Mouse (Mus musculus) cerebellum, postnatal 14 days (tissue): Measurements from ENCODE around the gene Vmn2r107.

ENCODE experiments used
- DNase-seq, 2 experiments: peaks; one replicate each; pipeline ENCODE4 v3.0.0; 2021; ENCODE audit warnings: mixed read lengths in 2 of 2

The Vmn2r107 gene

GRCm38 (mm10) chr17:20344942-20345341 is at the start of gene Vmn2r107:
Gene Vmn2r107, plus strand, starts transcription at chr17:20345242.
- DNase-seq, result no peak

- DNase-seq, result no peak
These were observed 39.3 kb upstream of the Vmn2r107 start for GRCm38 (mm10) chr17:20305790-20306189.

- no peak for DNase-seq
These were observed 54.1 kb downstream of the Vmn2r107 start for GRCm38 (mm10) chr17:20399105-20399504.

- DNase-seq, result no peak
These were observed 68.8 kb downstream of the Vmn2r107 start, which contains the start of gene Vmn1r224 for GRCm38 (mm10) chr17:20413846-20414245. Gene Vmn1r224, plus strand, starts transcription at chr17:20414146.
